Mouse (Mus musculus) cortical plate, adult 2 months (tissue): ENCODE results near the gene Sobp.

Experiments used
- CTCF ChIP-seq: fragments of 200-500 bp; IDR thresholded peaks from 2 replicates; pipeline ENCODE4 v1.5.1; 2011; ENCODE audit warnings: mild to moderate bottlenecking, control low read depth, low read length; ENCODE audit not compliant: insufficient read depth; ENCODE audit errors: extremely low read depth
- POLR2A ChIP-seq: fragments of 200-500 bp; IDR thresholded peaks from 2 replicates; pipeline ENCODE4 v1.6.1; 2011; ENCODE audit warnings: mild to moderate bottlenecking, low read length, control low read depth; ENCODE audit not compliant: insufficient read depth; ENCODE audit errors: extremely low read depth

GRCm38 (mm10) chr10:43096614-43097013 lies 77.7 kb downstream of the Sobp start:
- TF ChIP-seq CTCF (no peak), POLR2A (no peak)
